Mouse (Mus musculus) kidney, adult 2 months (tissue): ENCODE data around the gene Itgae. TPM values are rescaled to one million over a fixed set of nuclear protein-coding genes. Genes with fewer than 3 reads are reported as not detected.

Source experiments
- DNase-seq: peaks from one replicate; pipeline ENCODE4 v3.0.0; 2021
- H3K27ac ChIP-seq: fragments of 200-500 bp; 2 replicates; pipeline ENCODE4 v1.5.1; 2012; ENCODE audit warnings: low read depth, low read length, control low read depth, inconsistent platforms; ENCODE audit not compliant: insufficient read depth
- H3K27me3 ChIP-seq: fragments of 200-500 bp; replicated peaks from 2 replicates; pipeline ENCODE4 v1.6.1; 2012; ENCODE audit warnings: mild to moderate bottlenecking, moderate library complexity, low read length, inconsistent platforms; ENCODE audit not compliant: control insufficient read depth, insufficient read depth
- H3K36me3 ChIP-seq: fragments of 200-500 bp; 2 replicates; pipeline ENCODE4 v1.6.1; 2012; ENCODE audit warnings: mild to moderate bottlenecking, moderate library complexity, low read length, inconsistent platforms; ENCODE audit not compliant: control insufficient read depth, insufficient read depth
- H3K4me1 ChIP-seq: fragments of 200-500 bp; 2 replicates; pipeline ENCODE4 v1.6.1; 2011; ENCODE audit warnings: low read length; ENCODE audit not compliant: control insufficient read depth, insufficient read depth
- H3K4me3 ChIP-seq: fragments of 200-500 bp; 2 replicates; pipeline ENCODE4 v1.5.1; 2011; ENCODE audit warnings: mild to moderate bottlenecking, low read depth, low read length, control low read depth; ENCODE audit not compliant: insufficient read depth
- CTCF ChIP-seq: fragments of 200-500 bp; conservative IDR thresholded peaks from 2 replicates; pipeline ENCODE4 v1.5.1; 2011; ENCODE audit warnings: low read depth, mild to moderate bottlenecking, control low read depth, low read length, moderate library complexity, mixed read lengths; ENCODE audit not compliant: insufficient read depth, insufficient read length
- POLR2A ChIP-seq: fragments of 200-500 bp; IDR thresholded peaks from one replicate; pipeline ENCODE4 v1.6.1; 2011; ENCODE audit warnings: low read depth, low read length, control low read depth
- WGBS: fragments of 180-500 bp; shearing (Covaris S2); methylation state at CpG from one replicate; pipeline ENCODE4 v1.1.7; 2018; 5-methylcytosine and 5-hydroxymethylcytosine counted together
- polyA plus RNA-seq: library from polyadenylated mRNA; depleted of rRNA; stranded (reverse); fragments of >200 nt; gene quantifications from 2 replicates; pipeline ENCODE4 v1.2.3, GENCODE M21; 2012

The Itgae gene
- polyA plus RNA-seq, 1 experiment, result 1.0 TPM

DNA sequence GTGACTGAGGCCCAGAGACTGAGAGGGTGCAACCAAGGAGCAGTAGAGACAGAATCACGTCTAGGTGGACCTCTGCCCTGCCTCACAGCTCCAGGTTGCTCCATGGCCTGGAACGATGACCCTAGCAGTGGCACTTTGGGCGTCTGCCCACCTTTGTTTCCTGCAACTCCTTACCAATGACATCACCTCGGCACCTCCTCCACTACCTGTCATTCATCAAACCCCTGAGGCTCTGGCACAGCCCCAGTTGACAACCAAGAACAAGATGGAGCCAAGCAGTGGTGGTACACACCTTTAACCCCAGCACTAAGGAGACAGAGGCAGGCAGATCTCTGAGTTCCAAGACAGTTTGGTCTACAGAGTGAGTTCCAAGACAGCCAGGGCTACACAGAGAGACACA, 1.7 kb downstream of the Itgae start:
- H3K4me3 ChIP-seq, result no peak overlapping the region
- TF ChIP-seq POLR2A (no peak), CTCF (no peak)

DNA sequence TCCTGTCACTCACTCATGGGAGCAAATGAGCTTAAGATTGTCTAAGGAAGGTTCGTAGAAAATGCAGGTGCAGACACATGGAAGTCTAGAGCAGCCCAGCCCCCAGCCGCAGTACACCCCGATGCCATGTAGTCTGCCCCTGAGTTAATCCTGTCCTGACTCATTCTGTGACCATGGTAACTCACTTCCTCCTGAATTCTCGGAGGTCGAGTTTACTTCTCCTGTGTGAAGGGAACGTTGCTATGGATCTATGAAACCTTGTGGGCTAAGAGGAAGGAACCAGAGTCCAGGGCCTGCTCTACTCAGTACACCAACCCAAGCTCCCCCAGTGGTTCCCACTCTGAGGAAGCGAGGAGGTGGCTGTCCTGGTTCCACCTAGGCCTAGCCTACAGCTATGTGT, 2.5 kb downstream of the Itgae start:
- Histone ChIP-seq H3K4me3 (no peak overlapping the region), H3K36me3 (no peaks in the 10 kb centered on the region), H3K27ac (no peak overlapping the region), H3K4me1 (no peaks in the 10 kb centered on the region), H3K27me3 (no peaks in the 10 kb centered on the region)
- DNase-seq, result no peak
- WGBS, result 74% methylated on average over 7 of the region's 7 CpGs
- no peak for TF ChIP-seq CTCF
- TF ChIP-seq POLR2A, result no peak

More for the DNA sequence above, 1.7 kb downstream of the Itgae start:
- WGBS, result 57% methylated on average over 4 of the region's 4 CpGs
- DNase-seq, result peak; percentile 34
- no peaks in the 10 kb centered on the region for H3K27me3 ChIP-seq
- no peaks in the 10 kb centered on the region for H3K36me3 ChIP-seq
- H3K4me1 ChIP-seq, result no peaks in the 10 kb centered on the region
- no peak overlapping the region for H3K27ac ChIP-seq

DNA sequence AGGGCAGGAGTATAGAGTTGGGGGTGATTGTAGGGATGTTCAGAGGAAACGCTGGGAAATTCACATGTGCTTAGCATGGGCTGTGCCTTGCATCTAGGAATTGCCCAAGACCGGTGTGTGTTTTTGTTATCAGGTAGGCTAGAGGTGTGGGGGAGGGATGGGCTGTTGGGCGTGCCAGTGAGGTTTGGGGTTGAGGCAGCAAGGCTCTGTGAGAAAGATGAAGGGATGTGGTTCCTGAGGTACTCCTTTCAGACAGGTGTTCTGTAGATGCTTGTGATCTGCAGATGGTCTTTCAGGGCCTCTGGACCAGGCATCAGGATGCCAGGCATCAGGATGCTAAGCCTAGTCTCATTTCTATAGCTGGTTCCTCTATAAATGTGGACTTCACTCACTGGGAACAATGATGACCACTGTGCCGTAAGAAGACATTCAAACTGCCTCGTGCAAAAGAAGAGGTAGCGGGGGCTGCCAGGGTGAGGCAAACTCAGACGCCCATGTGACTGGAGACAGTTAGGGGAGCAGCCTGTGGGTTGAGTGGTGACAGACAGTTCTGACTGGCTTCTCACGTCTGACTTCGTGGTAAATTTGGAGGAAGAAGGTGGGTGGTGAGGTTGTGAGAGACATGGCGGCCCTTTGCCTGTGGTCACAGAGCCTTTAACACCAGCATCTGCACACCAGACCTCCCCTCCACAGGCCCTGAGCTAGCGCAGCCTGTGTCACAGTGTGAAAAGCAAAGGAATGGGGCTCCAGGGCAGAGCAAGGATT, 4.0 kb downstream of the Itgae start:
- Histone ChIP-seq H3K36me3 (no peaks in the 10 kb centered on the region), H3K27me3 (no peaks in the 10 kb centered on the region), H3K4me1 (no peaks in the 10 kb centered on the region), H3K27ac (no peak overlapping the region), H3K4me3 (no peak overlapping the region)
- TF ChIP-seq POLR2A, result no peak
- no peak for TF ChIP-seq CTCF
- DNase-seq, result no peak
- WGBS, result 81% methylated on average over 11 of the region's 11 CpGs

DNA sequence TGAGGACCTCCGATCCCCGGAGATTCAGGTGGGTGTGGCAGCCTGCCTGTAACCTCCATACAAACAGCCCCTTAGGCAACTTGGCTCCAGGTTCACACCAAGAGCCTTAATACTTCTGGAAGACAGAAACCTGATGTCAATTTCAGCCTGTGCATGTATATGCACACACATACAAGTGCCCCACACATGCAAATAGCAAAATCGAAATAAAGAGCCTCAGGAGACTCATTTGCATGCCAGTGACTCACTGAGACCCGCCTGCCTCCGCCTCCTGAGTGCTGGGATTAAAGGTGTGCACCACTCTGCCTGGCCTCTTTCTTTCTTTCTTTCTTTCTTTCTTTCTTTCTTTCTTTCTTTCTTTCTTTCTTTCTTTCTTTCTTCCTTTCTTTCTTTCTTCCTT, 8.5 kb downstream of the Itgae start:
- no peak overlapping the region for H3K27ac ChIP-seq
- DNase-seq, result no peak
- 60% methylated on average over 5 of the region's 5 CpGs for WGBS
- no peak overlapping the region for H3K4me3 ChIP-seq
- H3K4me1 ChIP-seq, result no peaks in the 10 kb centered on the region
- no peaks in the 10 kb centered on the region for H3K27me3 ChIP-seq
- no peaks in the 10 kb centered on the region for H3K36me3 ChIP-seq
- TF ChIP-seq POLR2A (no peak), CTCF (no peak)

DNA sequence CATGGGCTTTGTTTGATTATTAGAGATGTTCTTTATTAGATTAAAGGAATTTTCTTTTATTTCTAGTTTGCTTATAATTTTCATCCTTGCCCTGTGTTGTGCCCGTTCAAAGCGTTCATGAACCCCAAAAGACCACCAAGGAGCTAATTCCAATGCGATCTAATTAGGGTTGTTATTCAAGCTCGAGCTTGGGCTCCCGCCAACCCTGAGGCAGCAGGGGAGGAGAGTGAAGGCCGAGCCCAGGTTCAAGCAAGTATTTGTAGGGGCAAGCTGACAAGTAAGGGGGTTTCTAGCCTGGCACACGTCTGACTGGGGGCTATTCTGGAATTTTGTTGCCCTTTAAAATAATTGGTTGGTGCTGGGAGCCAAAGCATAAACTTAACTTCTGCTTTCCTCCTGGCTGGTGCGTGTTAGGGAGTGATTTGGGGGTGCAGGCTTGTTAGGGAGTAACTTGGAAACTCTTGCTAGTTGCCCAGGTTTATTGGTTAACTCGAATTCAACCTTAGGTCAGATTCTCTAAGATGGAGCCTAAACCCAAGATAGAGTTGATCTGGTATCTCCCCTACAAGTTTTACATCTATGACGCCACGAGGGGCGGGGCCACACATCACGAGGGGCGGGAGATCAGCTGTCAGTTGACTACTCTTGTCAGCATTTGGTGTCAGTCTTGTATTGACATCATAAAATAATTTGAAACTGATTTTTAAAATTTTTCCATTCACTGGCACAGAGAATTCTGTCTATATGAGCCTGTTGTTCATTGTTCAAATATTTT, 9.8 kb downstream of the Itgae start:
- Histone ChIP-seq H3K36me3 (no peaks in the 10 kb centered on the region), H3K4me3 (no peak overlapping the region), H3K27me3 (no peaks in the 10 kb centered on the region), H3K4me1 (no peaks in the 10 kb centered on the region), H3K27ac (no peak overlapping the region)
- no peak for DNase-seq
- no peak for TF ChIP-seq CTCF
- no peak for TF ChIP-seq POLR2A
- 80% methylated on average over 14 of the region's 14 CpGs for WGBS

DNA sequence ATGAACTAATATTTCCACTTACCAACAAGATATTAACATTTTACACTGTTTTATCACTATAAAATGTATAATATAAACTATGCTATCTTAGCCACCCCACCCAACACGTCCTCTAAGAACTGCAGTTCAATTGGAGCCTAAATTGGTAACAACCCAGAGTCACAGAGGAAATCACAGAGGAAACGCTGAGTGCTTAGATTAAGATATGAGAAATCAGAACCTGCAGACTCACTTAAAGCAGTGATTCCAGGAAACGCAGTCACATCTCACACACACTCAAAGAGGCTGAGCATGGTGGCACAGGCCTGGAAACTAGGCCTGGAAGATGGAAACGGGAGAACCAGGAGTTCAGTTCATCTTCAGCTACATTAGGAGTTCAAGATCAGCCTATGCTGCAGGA, 10.9 kb downstream of the Itgae start:
- Histone ChIP-seq H3K27me3 (no peaks in the 10 kb centered on the region), H3K4me3 (no peak overlapping the region), H3K27ac (no peak overlapping the region), H3K4me1 (no peaks in the 10 kb centered on the region), H3K36me3 (no peaks in the 10 kb centered on the region)
- WGBS, result 81% methylated on average over 4 of the region's 4 CpGs
- DNase-seq, result no peak
- no peak for TF ChIP-seq CTCF
- no peak for TF ChIP-seq POLR2A

DNA sequence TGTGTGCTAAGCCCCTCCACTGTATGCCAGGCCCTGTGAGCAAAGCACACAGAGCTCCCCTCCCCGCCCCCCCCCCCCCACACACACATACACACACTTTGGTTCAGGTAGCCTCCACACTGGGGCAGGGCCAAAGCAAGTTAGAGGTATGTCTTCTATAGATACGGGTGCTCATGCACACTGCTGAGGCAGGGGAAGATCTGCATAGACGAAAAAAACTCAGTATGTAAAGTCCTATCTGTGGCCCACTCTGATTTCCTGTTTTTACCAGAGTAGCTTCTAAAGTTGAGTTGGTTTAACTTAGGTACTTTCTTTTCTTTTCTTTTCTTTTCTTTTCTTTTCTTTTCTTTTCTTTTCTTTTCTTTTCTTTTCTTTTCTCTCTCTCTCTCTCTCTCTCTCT, 14.9 kb downstream of the Itgae start:
- no peak for TF ChIP-seq CTCF
- no peak for TF ChIP-seq POLR2A
- Histone ChIP-seq H3K27ac (no peak overlapping the region), H3K36me3 (no peaks in the 10 kb centered on the region), H3K4me1 (no peaks in the 10 kb centered on the region), H3K4me3 (no peak overlapping the region), H3K27me3 (no peaks in the 10 kb centered on the region)
- WGBS, result 77% methylated on average over 3 of the region's 3 CpGs
- no peak for DNase-seq
